Mouse (Mus musculus): Measurements from ENCODE around the gene Rad9b. TPM values are rescaled to one million over a fixed set of nuclear protein-coding genes. Genes with fewer than 3 reads are reported as not detected.
A peak's percentile ranks its signal among the peaks of the same experiment; 100 is the strongest.
"Not testable (repeated sequence)": the region's sequence is repeated elsewhere in the genome, so short reads cannot be mapped to it uniquely, and the experiment has no call there.

The Rad9b gene
- polyA plus RNA-seq, 1 experiment, result not detected

DNA sequence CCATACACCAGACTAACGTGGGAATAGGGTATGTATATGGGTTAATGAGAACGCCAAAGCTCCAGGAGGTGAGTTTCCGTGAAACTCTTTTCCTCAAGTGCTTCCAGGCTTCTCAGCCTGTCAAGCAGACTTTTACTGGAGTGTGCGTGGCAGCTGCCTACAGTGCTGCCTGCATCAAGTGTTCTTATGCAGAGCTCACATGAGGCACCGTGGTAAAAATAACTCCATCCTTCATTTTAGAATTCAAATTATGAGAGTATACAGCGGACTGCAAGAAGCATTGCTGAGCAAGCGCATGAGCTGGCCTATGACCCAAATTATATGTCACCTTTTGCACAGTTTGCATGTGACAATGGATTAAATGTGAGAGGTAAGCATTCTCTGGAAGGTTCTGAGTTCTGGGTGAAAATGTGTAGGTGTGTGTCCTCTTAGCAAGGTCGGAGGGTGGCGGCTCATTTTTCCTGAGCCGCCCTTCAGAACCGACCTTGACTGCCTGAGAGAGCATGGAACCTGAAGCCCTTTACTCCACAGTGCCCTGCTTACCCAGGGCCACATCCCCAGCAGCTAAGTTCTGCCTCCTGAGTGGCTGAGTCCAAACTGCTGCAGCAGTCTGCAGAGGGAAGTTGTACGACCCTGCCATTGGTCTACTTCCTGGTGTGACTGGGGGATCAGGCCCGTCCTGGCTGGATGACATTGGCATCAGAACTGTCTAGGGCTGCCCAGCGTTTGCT, 34.4 kb downstream of the Rad9b start:
- Histone ChIP-seq H3K4me3 (ENCODE audit: insufficient read depth, low read depth, low read length) (no peak overlapping the region), H3K27ac (ENCODE audit: insufficient read depth, low read depth, low read length) (no peak overlapping the region; the same call in 1 of the 2 replicates), H3K4me1 (ENCODE audit: control insufficient read depth, insufficient read depth, low read length) (peaks cover 47% of the 10 kb centered on the region)
- TF ChIP-seq CTCF (IDR thresholded peaks at IDR 0.05; ENCODE audit: insufficient read depth, low read depth, low read length), result no peak
- TF ChIP-seq POLR2A (IDR thresholded peaks at IDR 0.05; ENCODE audit: insufficient read depth, low read depth, low read length), result no peak
- 73% methylated on average over 14 of the region's 14 CpGs for WGBS

DNA sequence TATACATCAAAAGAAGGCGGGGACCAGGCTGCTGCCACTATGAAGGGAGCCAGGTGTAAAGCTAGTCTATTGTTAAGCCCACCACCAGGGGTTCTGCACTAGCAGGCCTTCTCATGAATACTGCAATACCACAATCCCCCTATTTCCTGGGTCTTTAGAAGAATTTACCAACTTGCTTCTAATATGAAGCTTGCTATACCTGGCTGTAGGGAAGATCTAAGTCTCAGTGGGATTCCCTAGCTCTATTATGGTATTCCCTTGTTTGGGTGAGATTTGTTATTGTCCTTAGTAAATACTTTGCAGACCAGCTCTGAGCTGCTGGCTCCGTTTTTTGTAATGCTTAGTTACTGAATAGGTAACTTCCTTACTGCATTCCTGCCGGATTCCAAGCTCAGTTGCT, 35.1 kb downstream of the Rad9b start:
- not testable (repeated sequence) for H3K27ac ChIP-seq (ENCODE audit: insufficient read depth, low read depth, low read length); H3K4me3 ChIP-seq (ENCODE audit: insufficient read depth, low read depth, low read length)
- WGBS, result 81% methylated on average over 3 of the region's 3 CpGs
- peaks cover 43% of the 10 kb centered on the region for H3K4me1 ChIP-seq (ENCODE audit: control insufficient read depth, insufficient read depth, low read length)

DNA sequence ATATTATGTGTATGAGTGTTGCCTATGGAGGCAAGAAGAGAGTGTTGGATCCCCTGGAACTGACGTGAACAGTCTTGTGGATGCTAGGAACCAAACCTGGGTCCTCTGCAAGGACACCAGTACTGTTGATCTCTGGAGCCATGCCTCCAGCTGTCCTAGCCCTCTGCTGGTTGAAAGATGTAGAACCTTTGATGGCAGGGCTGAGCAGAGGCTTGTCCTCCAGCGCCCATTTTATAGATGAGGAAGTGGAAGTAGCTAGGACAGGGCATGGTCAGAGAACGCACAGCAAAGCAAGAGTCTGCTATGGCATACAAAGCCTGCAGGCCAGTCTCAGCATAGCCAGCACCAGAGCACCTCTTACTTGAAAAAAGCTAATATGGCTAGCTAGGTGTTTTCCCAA, 35.9 kb downstream of the Rad9b start:
- Histone ChIP-seq H3K4me1 (ENCODE audit: control insufficient read depth, insufficient read depth, low read length) (peaks cover 47% of the 10 kb centered on the region), H3K27ac (ENCODE audit: insufficient read depth, low read depth, low read length) (no peak overlapping the region), H3K4me3 (ENCODE audit: insufficient read depth, low read depth, low read length) (no peak overlapping the region)
- WGBS, result 86% methylated on average over 3 of the region's 3 CpGs
- TF ChIP-seq POLR2A (IDR thresholded peaks at IDR 0.05; ENCODE audit: insufficient read depth, low read depth, low read length) (no peak), CTCF (IDR thresholded peaks at IDR 0.05; ENCODE audit: insufficient read depth, low read depth, low read length) (no peak)

DNA sequence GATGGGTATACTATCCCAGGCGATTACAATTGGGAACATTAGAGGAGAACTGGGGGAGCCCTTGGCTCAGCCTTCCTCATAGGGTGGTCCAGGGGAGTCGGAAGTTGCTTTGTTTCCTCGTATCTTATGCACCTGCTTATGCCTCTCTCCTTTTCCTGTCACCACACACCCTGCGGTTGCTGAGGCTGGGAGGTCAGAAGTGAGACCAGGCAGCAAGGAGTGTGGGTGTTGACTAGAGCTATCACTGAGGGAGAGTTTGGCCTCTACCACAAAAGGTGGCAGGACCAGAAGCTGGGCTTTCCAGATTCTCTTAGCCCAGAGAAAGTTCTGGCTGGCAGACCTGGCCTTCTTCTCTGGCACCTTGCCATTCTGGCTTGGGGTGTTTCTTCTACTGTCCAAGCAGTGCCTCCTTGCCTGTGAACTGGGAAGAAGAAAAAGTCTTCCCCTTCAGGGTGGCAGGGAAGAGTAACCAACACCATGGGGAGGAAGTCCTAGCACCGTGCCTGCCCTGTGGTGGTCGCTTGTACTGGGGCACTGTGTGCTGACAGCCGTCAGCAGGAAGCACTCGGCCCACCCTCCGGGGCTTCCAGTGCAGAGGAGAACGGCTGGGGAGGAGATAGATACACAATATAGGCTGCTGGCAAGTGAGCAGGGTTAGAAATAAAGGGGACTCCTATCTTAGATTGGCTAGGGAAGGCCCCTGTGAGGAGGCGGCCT, 36.5 kb downstream of the Rad9b start:
- 63% methylated on average over 11 of the region's 11 CpGs for WGBS
- peaks cover 52% of the 10 kb centered on the region for H3K4me1 ChIP-seq (ENCODE audit: control insufficient read depth, insufficient read depth, low read length)
- TF ChIP-seq CTCF (IDR thresholded peaks at IDR 0.05; ENCODE audit: insufficient read depth, low read depth, low read length), result no peak
- TF ChIP-seq POLR2A (IDR thresholded peaks at IDR 0.05; ENCODE audit: insufficient read depth, low read depth, low read length), result no peak
- no peak overlapping the region for H3K27ac ChIP-seq (ENCODE audit: insufficient read depth, low read depth, low read length)
- no peak overlapping the region for H3K4me3 ChIP-seq (ENCODE audit: insufficient read depth, low read depth, low read length)

DNA sequence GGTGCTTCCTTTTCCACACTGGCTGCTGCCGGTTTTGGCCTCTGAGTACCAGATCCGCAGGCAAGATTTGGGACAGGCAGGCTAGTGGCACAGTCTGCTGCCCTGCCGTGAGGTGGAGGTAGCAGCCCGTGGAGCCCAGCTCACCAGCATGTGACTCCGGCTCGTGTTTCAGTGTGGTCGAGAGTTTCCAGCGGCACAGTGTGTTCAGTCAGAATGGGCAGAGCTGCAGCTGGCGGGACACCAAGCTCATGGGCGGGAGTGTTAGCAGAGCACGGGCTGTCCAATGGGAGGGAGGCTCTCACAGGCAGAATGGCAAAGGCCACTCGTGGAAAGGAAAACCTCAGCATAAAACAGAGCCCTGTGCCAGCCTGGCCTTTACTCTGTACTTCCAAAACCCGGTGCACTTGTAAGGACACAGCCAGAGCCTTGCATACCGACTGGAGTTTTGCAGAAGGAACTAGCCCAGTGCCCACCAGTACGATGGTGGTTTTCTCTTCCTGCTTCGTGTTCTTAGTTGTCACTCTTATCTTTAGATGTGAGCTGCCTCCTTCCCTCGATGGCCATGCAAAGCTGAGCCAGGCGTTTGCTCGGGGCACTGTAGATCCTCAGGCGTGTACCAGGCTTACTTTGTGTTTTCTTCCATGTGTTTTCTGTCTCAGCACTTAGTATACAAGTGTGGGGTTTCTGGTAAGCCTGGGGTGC, 38.9 kb downstream of the Rad9b start:
- no peak for TF ChIP-seq CTCF (IDR thresholded peaks at IDR 0.05; ENCODE audit: insufficient read depth, low read depth, low read length)
- TF ChIP-seq POLR2A (IDR thresholded peaks at IDR 0.05; ENCODE audit: insufficient read depth, low read depth, low read length), result no peak
- H3K27ac ChIP-seq (ENCODE audit: insufficient read depth, low read depth, low read length), result peak overlapping the region; percentile 66
- H3K4me1 ChIP-seq (ENCODE audit: control insufficient read depth, insufficient read depth, low read length), result peaks cover 50% of the 10 kb centered on the region
- WGBS, result 26% methylated on average over 20 of the region's 20 CpGs
- no peak overlapping the region for H3K4me3 ChIP-seq (ENCODE audit: insufficient read depth, low read depth, low read length)

DNA sequence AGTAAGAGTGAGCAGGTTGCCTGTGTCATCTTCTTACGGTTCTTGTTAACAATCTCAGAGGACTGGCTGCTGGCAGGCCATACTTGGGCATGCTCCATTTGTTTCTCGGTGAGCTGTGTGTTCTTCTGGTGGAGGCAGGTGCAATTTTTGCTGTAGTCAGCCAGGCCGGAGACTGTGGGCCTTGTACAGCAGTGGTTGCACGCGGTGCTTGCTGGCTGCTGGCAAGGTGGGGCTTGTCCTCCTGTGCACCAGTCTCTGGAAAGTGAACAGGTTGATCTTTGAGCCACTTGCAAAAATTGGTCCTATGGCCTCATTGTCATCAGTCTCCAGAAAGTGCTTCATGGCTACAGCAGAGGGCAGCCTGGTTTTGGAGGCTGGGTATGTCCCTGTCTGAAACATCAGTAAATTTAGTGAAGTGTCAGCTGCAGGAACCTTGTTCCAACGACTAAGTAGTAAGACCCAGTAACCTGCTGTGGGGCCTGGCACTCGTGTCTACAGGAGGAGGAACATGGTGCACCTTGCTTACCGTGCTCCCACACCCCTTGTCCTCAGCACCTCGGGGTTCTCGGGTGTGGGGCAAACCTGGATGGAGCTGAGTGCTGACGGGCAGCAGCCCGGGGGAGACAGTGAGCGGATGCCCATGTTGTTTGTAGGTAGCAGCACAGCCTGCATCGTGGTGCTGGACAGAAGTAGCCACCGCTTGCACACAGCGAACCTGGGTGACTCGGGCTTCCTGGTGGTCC, 40.9 kb downstream of the Rad9b start:
- WGBS, result 81% methylated on average over 17 of the region's 17 CpGs
- Histone ChIP-seq H3K4me3 (ENCODE audit: insufficient read depth, low read depth, low read length) (no peak overlapping the region), H3K27ac (ENCODE audit: insufficient read depth, low read depth, low read length) (no peak overlapping the region), H3K4me1 (ENCODE audit: control insufficient read depth, insufficient read depth, low read length) (peaks cover 46% of the 10 kb centered on the region)
- TF ChIP-seq POLR2A (IDR thresholded peaks at IDR 0.05; ENCODE audit: insufficient read depth, low read depth, low read length) (no peak), CTCF (IDR thresholded peaks at IDR 0.05; ENCODE audit: insufficient read depth, low read depth, low read length) (no peak)

DNA sequence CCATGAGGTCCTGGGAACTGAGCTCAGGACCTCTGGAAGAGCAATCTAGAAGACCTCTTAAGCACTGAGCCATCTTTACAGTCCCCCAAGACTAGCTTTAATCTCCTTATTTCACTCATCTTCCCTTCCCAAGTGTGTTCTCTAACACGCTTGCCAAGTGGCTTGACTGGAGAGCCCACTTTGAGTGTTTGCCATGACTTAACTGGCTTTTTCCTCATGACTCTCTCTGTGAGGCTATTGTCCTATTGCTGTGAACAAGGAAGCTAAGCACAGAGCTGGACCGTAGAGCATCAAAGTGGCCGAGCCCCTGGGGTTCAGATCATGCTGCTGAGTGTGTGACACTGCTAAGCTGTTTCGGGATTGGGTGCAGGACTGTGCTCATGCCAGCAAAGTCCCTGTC, 41.7 kb downstream of the Rad9b start:
- H3K27ac ChIP-seq (ENCODE audit: insufficient read depth, low read depth, low read length), result no peak overlapping the region
- TF ChIP-seq CTCF (IDR thresholded peaks at IDR 0.05; ENCODE audit: insufficient read depth, low read depth, low read length) (no peak), POLR2A (IDR thresholded peaks at IDR 0.05; ENCODE audit: insufficient read depth, low read depth, low read length) (no peak)
- no peak overlapping the region for H3K4me3 ChIP-seq (ENCODE audit: insufficient read depth, low read depth, low read length)
- 61% methylated on average over 4 of the region's 4 CpGs for WGBS
- H3K4me1 ChIP-seq (ENCODE audit: control insufficient read depth, insufficient read depth, low read length), result peaks cover 43% of the 10 kb centered on the region

DNA sequence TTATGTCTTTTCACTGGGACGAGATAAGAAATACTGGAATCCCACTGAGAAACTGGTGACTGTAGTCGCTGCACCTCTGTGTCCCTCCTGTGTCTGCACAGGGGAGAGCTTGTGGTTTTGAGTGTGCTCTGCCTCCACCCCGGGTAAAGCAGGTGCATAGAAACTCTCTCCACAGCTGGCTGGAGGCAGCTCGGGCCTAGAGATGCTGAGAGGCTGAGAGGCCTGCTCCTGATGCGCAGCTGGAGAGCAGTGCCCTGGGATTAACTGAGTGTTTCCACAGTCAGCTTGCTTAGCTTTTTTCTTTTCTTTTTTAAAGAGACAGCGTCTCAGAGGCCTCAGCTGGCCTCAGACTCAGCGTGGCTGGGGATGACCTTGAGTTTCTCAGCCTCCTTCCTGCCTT, 42.3 kb downstream of the Rad9b start:
- 48% methylated on average over 7 of the region's 7 CpGs for WGBS
- Histone ChIP-seq H3K4me1 (ENCODE audit: control insufficient read depth, insufficient read depth, low read length) (peaks cover 37% of the 10 kb centered on the region), H3K27ac (ENCODE audit: insufficient read depth, low read depth, low read length) (no peak overlapping the region), H3K4me3 (ENCODE audit: insufficient read depth, low read depth, low read length) (no peak overlapping the region)
- TF ChIP-seq CTCF (IDR thresholded peaks at IDR 0.05; ENCODE audit: insufficient read depth, low read depth, low read length) (no peak), POLR2A (IDR thresholded peaks at IDR 0.05; ENCODE audit: insufficient read depth, low read depth, low read length) (no peak)
